In genomic region chr19:27606933-27607332, GRCm38 (mm10) we compare ENCODE assay signal across 35 mouse cellular contexts.
"Had no signal": no experiment of that assay in that cellular context is flagged by ENCODE, and none has a peak within 500 bp of the region (broad histone marks: within the 10 kb centered on the region; RNA-seq: fewer than 3 reads in every experiment).

No protein-coding gene starts in this region.

- H3K9me3 ChIP-seq: heart, embryonic 10.5 days; heart, embryonic 12.5 days; heart, embryonic 13.5 days; heart, embryonic 15.5 days; hindbrain, embryonic 10.5 days; hindbrain, embryonic 12.5 days; hindbrain, embryonic 13.5 days; hindbrain, embryonic 15.5 days; intestine, embryonic 15.5 days; kidney, embryonic 15.5 days had no signal

- H3K4me2 ChIP-seq: heart, embryonic 11.5 days; heart, embryonic 12.5 days; heart, embryonic 13.5 days; heart, embryonic 15.5 days; hindbrain, embryonic 12.5 days; hindbrain, embryonic 13.5 days; hindbrain, embryonic 14.5 days; hindbrain, embryonic 15.5 days; intestine, embryonic 15.5 days; kidney, embryonic 15.5 days had no signal

- H3K9ac ChIP-seq: heart, embryonic 12.5 days; heart, embryonic 13.5 days; heart, embryonic 15.5 days; hindbrain, embryonic 12.5 days; hindbrain, embryonic 13.5 days; hindbrain, embryonic 14.5 days; hindbrain, embryonic 15.5 days; intestine, embryonic 15.5 days; kidney, embryonic 15.5 days had no signal

- H3K4me3 ChIP-seq: heart, embryonic 10.5 days; heart, embryonic 12.5 days; heart, embryonic 13.5 days; heart, embryonic 15.5 days; hindbrain, embryonic 10.5 days; hindbrain, embryonic 12.5 days; hindbrain, embryonic 13.5 days; hindbrain, embryonic 15.5 days; intestine, embryonic 15.5 days; kidney, embryonic 15.5 days; layer of hippocampus, adult 2 months had no signal

- H3K4me1 ChIP-seq: heart, embryonic 12.5 days; heart, embryonic 13.5 days; hindbrain, embryonic 15.5 days; intestine, embryonic 15.5 days; kidney, embryonic 15.5 days had no signal

- DNase-seq: heart, postnatal 10 days; heart, postnatal 14 days; heart, postnatal 36 days; heart, postnatal 4 days; kidney, adult 11 months; kidney, adult 18-20 months; kidney, adult 2 months; kidney, adult 8-10 months; kidney, adult 9 months; kidney, postnatal 10 days; kidney, postnatal 14 days; kidney, postnatal 25 days; kidney, postnatal 36 days; kidney, postnatal 4 days; layer of hippocampus, adult 9-11 months; layer of hippocampus, postnatal 36 days had no signal

- H3K36me3 ChIP-seq: heart, embryonic 10.5 days; heart, embryonic 12.5 days; heart, embryonic 13.5 days; heart, embryonic 15.5 days; hindbrain, embryonic 10.5 days; hindbrain, embryonic 12.5 days; hindbrain, embryonic 13.5 days; hindbrain, embryonic 15.5 days; intestine, embryonic 15.5 days; kidney, embryonic 15.5 days had no signal

- H3K27ac ChIP-seq: heart, embryonic 10.5 days; heart, embryonic 13.5 days; heart, embryonic 15.5 days; hindbrain, embryonic 10.5 days; hindbrain, embryonic 12.5 days; hindbrain, embryonic 13.5 days; hindbrain, embryonic 14.5 days; hindbrain, embryonic 15.5 days; hindbrain, postnatal 0 days; intestine, embryonic 15.5 days; kidney, embryonic 15.5 days; kidney, postnatal 0 days had no signal

- ATAC-seq: hindbrain, embryonic 16.5 days; hindbrain, postnatal 0 days; inflammation-experienced regulatory T-cells, adult 6 months; intestine, embryonic 15.5 days; intestine, embryonic 16.5 days; intestine, postnatal 0 days had no signal

- H3K27me3 ChIP-seq: heart, embryonic 12.5 days; heart, embryonic 13.5 days; heart, embryonic 15.5 days; hindbrain, embryonic 12.5 days; hindbrain, embryonic 15.5 days; intestine, embryonic 15.5 days; kidney, embryonic 15.5 days had no signal
